Mouse (Mus musculus) heart, adult 2 months (tissue): Measurements from ENCODE around the gene Dot1l. TPM values are rescaled to one million over a fixed set of nuclear protein-coding genes. Genes with fewer than 3 reads are reported as not detected.
A peak's percentile ranks its signal among the peaks of the same experiment; 100 is the strongest.

Experiments used
- DNase-seq, 2 experiments: peaks; one replicate each; pipeline ENCODE4 v3.0.0; 2021
- H3K27ac ChIP-seq: fragments of 200-600 bp; 2 replicates; pipeline ENCODE4 v1.8.1; 2022
- H3K27me3 ChIP-seq: fragments of 200-500 bp; 2 replicates; pipeline ENCODE4 v1.6.1; 2012; ENCODE audit warnings: mild to moderate bottlenecking, low read length, inconsistent platforms, mixed read lengths; ENCODE audit not compliant: control insufficient read depth, insufficient read depth
- H3K36me3 ChIP-seq: fragments of 200-500 bp; 2 replicates; pipeline ENCODE4 v1.6.1; 2012; ENCODE audit warnings: low read length, inconsistent platforms; ENCODE audit not compliant: control insufficient read depth, insufficient read depth
- H3K4me1 ChIP-seq: fragments of 200-500 bp; 2 replicates; pipeline ENCODE4 v1.6.1; 2011; ENCODE audit warnings: low read length; ENCODE audit not compliant: control insufficient read depth, insufficient read depth
- H3K4me3 ChIP-seq: fragments of 200-600 bp; 2 replicates; pipeline ENCODE4 v1.8.1; 2022
- H3K79me2 ChIP-seq: fragments of 200-500 bp; replicated peaks from 2 replicates; pipeline ENCODE4 v1.6.1; 2012; ENCODE audit warnings: mild to moderate bottlenecking, inconsistent platforms, low read length, moderate library complexity, mixed read lengths; ENCODE audit not compliant: control insufficient read depth, insufficient read depth
- H3K9ac ChIP-seq: fragments of 200-500 bp; 2 replicates; pipeline ENCODE4 v1.6.1; 2012; ENCODE audit warnings: low read depth, mild to moderate bottlenecking, control low read depth, inconsistent platforms, low read length, mixed read lengths
- CTCF ChIP-seq: fragments of 200-600 bp; IDR thresholded peaks from 2 replicates; pipeline ENCODE4 v1.8.1; 2022; ENCODE audit warnings: antibody characterized with exemption, mild to moderate bottlenecking, moderate library complexity
- EP300 ChIP-seq: fragments of 200-500 bp; IDR thresholded peaks from 2 replicates; pipeline ENCODE4 v1.6.1; 2011; ENCODE audit warnings: low read depth, low read length, control low read depth; ENCODE audit not compliant: insufficient read depth
- POLR2A ChIP-seq: fragments of 200-500 bp; IDR thresholded peaks from 2 replicates; pipeline ENCODE4 v1.6.1; 2011; ENCODE audit warnings: mild to moderate bottlenecking, low read depth, low read length, control low read depth; ENCODE audit not compliant: insufficient read depth
- WGBS: fragments of 180-500 bp; shearing (Covaris S2); methylation state at CpG from one replicate; pipeline ENCODE4 v1.1.7; 2018; 5-methylcytosine and 5-hydroxymethylcytosine counted together
- intact Hi-C: fragments of 180-260 bp; cut with DNase I; formaldehyde crosslinking; loops from one replicate; pipeline ENCODE4 v1.15.1; 2025
- polyA plus RNA-seq: library from polyadenylated mRNA; depleted of rRNA; stranded (reverse); fragments of >200 nt; gene quantifications from 2 replicates; pipeline ENCODE4 v1.2.3, GENCODE M21; 2012
- total RNA-seq, 2 experiments: library from RNA; stranded (reverse); gene quantifications; 2 replicates each; pipeline ENCODE4 v1.2.3; 2021

Dot1l gene
- total and polyA plus RNA-seq, 3 experiments = 18.8 to 39.6 (median 19.6) TPM

- peaks cover 10% of the 10 kb centered on the region for H3K79me2 ChIP-seq
- H3K27ac ChIP-seq = peak overlapping the region; percentile 0
- TF ChIP-seq CTCF (no peak), EP300 (no peak), POLR2A (no peak)
- H3K27me3 ChIP-seq = no peaks in the 10 kb centered on the region
- no peaks in the 10 kb centered on the region for H3K36me3 ChIP-seq
- intact Hi-C loops = no loop called here
- H3K4me1 ChIP-seq = peaks cover 34% of the 10 kb centered on the region
- WGBS = 49% methylated on average over 4 of the region's 4 CpGs
- no peak overlapping the region for H3K4me3 ChIP-seq
- no peak for DNase-seq
- H3K9ac ChIP-seq = no peak overlapping the region
Observed at GRCm38 (mm10) chr10:80760596-80761524, 5.9 kb downstream of the Dot1l start.

GRCm38 (mm10) chr10:80761821-80762220 lies 6.8 kb downstream of the Dot1l start:
- Histone ChIP-seq H3K9ac (no peak overlapping the region), H3K4me3 (no peak overlapping the region), H3K36me3 (no peaks in the 10 kb centered on the region), H3K27me3 (no peaks in the 10 kb centered on the region), H3K4me1 (peaks cover 26% of the 10 kb centered on the region), H3K27ac (no peak overlapping the region; the same call in 1 of the 2 replicates), H3K79me2 (peaks cover 10% of the 10 kb centered on the region)
- no peak for DNase-seq
- intact Hi-C loops = no loop called here
- TF ChIP-seq CTCF (no peak), EP300 (no peak), POLR2A (no peak)
- WGBS = 69% methylated on average over 3 of the region's 3 CpGs

- intact Hi-C loops = no loop called here
- TF ChIP-seq EP300 = no peak
- TF ChIP-seq CTCF = no peak
- no peak for TF ChIP-seq POLR2A
- Histone ChIP-seq H3K36me3 (no peaks in the 10 kb centered on the region), H3K79me2 (peaks cover 10% of the 10 kb centered on the region), H3K27me3 (no peaks in the 10 kb centered on the region), H3K4me1 (peaks cover 18% of the 10 kb centered on the region), H3K4me3 (no peak overlapping the region), H3K9ac (no peak overlapping the region), H3K27ac (no peak overlapping the region)
- DNase-seq = no peak
- WGBS = 82% methylated on average over 2 of the region's 2 CpGs
Observed at GRCm38 (mm10) chr10:80763502-80763901, 8.5 kb downstream of the Dot1l start.

GRCm38 (mm10) chr10:80765746-80766145 lies 10.7 kb downstream of the Dot1l start:
- TF ChIP-seq POLR2A = no peak
- no peaks in the 10 kb centered on the region for H3K36me3 ChIP-seq
- H3K4me1 ChIP-seq = peaks cover 8% of the 10 kb centered on the region; the same call in 1 of the 2 replicates
- DNase-seq = no peak
- H3K27ac ChIP-seq = no peak overlapping the region; the same call in 1 of the 2 replicates
- peaks cover 2% of the 10 kb centered on the region for H3K79me2 ChIP-seq
- H3K9ac ChIP-seq = no peak overlapping the region
- 74% methylated on average over 2 of the region's 2 CpGs for WGBS
- intact Hi-C loops = no loop called here
- no peak overlapping the region for H3K4me3 ChIP-seq
- H3K27me3 ChIP-seq = no peaks in the 10 kb centered on the region

- Histone ChIP-seq H3K9ac (no peak overlapping the region), H3K36me3 (no peaks in the 10 kb centered on the region), H3K4me1 (peaks cover 6% of the 10 kb centered on the region; the same call in 1 of the 2 replicates), H3K4me3 (no peak overlapping the region), H3K27me3 (no peaks in the 10 kb centered on the region), H3K79me2 (no peaks in the 10 kb centered on the region; the same call in 1 of the 2 replicates), H3K27ac (peak overlapping the region; percentile 71)
- intact Hi-C loops = no loop called here
- DNase-seq = peak in 1 of 2 experiments; percentile 35
- no peak for TF ChIP-seq POLR2A
- TF ChIP-seq CTCF = no peak
- TF ChIP-seq EP300 = no peak
- 68% methylated on average over 10 of the region's 10 CpGs for WGBS
Observed at GRCm38 (mm10) chr10:80766161-80766815, 11.3 kb downstream of the Dot1l start.

- H3K27ac ChIP-seq = no peak overlapping the region
- H3K79me2 ChIP-seq = no peaks in the 10 kb centered on the region
- peaks cover 2% of the 10 kb centered on the region; the same call in 1 of the 2 replicates for H3K4me1 ChIP-seq
- no peak for DNase-seq
- TF ChIP-seq EP300 = no peak
- TF ChIP-seq CTCF = no peak
- TF ChIP-seq POLR2A = no peak
- no peak overlapping the region for H3K4me3 ChIP-seq
- 65% methylated on average over 6 of the region's 6 CpGs for WGBS
- H3K36me3 ChIP-seq = no peaks in the 10 kb centered on the region
- no peaks in the 10 kb centered on the region for H3K27me3 ChIP-seq
- intact Hi-C loops = no loop called here
- no peak overlapping the region for H3K9ac ChIP-seq
Observed at GRCm38 (mm10) chr10:80768365-80768764, 13.4 kb downstream of the Dot1l start.
